Mouse (Mus musculus) spleen, postnatal 14 days (tissue): ENCODE measurements around the gene Dnase1.
"Not testable (repeated sequence)": the region's sequence is repeated elsewhere in the genome, so short reads cannot be mapped to it uniquely, and the experiment has no call there.

Experiments used
- DNase-seq, 2 experiments: peaks; one replicate each; pipeline ENCODE4 v3.0.0; 2021 to 2022; ENCODE audit warnings: low spot score in 2 of 2

Gene Dnase1

DNA sequence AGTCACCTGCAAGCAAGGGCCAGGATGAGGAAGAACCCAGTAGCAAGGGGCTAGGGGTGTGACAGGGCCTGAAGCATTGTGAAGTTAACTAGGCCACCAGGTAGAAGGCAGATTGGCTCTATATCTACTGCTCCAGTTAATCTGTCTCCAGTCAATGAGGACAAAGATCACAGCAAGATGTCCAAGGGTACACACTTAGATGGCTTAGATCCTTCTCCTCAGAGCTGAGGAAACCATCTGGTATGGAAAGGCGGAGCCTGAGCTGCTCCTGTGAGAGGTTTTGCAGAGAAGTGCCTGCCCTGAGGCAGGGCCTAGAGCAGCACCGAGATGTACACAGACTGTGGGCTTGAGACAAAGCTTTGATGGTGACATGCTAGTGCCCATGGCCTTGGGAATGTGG, 7.4 kb downstream of the Dnase1 start:
- DNase-seq: no peak

DNA sequence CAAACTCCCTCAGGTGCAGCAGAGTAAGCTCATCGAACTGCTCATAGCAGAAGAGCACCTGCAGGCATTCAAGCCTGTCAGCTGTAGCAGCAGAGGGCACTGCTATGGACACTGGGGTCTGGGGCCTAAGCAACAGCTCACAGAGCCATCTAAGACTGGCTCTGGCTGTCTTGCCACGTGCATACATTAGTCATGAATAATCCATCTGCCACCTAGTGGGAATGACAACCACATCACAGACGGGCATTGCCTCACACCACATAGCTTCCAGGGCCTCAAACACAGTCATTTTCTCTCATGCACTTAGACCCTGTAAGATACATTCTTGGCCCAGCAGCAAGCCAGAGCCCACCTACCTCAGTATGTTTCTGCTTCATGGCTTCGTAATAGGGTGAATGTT, 8.8 kb downstream of the Dnase1 start:
- no peak for DNase-seq

DNA sequence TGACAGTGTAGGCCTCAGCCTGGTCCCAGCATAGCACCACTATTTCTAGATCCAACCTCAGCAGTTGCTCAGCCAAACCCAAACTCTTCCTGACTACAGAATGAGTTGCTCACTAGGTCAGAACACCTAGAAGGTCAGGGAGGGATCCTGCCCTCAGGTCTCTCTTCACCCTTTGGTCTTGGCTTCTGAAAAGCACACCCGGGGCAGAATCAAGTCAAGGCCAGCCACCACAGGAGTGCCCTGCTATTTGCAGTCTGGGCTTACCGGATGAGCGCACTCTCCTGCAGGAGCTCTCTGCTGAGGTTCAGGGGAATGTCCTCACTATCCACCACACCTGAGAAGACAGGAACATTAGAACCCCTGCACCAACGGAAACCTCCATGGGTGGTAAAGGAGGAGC, 15.9 kb downstream of the Dnase1 start:
- DNase-seq: no peak

DNA sequence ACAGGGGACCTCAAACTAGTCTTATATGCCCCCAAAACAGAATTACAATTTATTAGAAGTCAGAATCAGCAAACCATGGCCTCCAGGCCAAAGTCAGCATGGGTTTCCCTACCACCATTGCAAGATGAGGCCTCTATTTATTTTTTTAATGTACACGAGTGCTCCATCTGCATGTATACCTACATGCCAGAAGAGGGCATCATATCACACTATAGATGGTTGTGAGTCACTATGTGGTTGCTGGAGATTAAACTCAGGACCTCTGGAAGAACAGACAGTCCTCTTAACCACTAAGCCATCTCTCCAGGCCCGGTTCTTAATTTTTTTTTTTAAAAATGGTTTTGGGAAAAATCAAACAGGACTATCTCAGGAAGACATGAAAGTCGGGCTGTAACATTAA, 17.1 kb downstream of the Dnase1 start:
- no peak for DNase-seq

DNA sequence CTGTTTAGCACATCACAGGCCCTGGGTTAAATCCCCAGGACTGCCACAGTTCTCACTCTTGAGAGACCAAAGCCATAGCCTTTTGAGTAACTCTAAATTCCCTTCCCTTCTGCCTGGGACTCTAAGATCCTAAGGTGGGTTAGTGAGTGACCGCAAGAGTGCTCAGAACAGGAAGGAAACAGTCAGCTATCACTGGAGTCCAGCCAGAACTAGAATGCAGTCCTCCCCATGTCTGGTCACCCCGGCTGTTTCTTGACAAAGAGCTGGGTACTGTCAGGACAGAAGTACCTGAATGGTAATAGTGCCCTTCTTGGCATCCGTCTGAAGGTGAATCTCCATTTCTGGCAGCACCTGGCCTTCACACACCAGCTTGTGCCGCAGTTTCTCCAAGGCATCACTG, 28.2 kb downstream of the Dnase1 start:
- no peak for DNase-seq

DNA sequence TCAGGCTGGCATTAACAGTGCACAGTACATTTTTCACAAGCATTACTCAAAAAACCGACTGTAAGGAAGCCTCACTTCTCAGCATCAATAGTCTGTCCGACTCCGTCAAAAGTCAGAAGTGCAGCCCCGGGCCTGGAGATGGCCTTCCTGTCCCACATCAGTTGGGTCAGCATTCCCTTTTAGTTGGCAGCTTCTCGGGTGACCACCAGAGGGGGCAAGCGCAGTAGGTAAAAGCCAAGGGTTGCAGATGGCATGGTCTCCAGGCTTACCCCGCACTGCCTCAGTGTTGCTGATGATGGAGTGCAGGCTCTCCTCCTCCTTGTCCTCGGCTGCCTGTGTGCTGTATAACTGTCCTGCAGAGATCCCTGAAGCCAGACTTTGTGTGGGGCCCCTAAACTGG, 31.8 kb downstream of the Dnase1 start:
- DNase-seq: peak; percentile 22 to 59

DNA sequence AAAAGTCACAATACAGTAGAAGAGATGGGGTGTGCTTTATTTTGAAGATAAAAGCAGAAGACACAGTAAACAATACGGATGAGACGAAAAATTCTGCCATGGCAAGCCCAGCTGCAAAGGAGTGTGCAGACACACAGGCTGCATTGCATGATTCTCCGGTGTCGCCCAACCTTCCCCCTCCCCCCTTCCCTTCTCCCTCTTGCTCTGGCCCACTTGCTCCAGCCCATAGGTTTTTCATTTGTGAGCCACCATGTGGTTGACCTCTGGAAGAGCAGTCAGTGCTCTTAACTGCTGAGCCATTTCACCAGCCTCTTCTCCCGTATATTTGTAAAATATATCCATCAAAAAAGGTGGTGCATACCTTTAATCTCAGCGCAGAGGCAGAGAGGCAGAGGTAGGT, 37.6 kb downstream of the Dnase1 start:
- no peak for DNase-seq

DNA sequence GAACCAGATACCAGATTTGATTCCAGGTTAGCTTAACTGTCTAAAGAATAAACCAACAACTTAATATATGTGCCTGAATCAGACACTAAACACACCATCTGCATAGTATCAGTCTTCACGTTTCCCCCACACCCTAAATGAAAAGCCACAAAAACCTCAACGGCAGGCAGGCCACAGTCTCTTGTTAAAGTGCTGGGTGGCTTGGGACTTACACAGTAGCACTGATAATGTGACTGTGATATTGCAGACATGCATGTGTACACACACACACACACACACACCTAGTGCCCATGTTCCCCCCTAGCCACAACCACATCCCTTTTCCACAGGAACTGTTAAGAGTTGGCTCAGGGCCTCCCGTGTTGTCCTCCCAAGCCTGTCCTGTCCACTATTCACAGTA, 38.1 kb downstream of the Dnase1 start:
- DNase-seq: no peak

DNA sequence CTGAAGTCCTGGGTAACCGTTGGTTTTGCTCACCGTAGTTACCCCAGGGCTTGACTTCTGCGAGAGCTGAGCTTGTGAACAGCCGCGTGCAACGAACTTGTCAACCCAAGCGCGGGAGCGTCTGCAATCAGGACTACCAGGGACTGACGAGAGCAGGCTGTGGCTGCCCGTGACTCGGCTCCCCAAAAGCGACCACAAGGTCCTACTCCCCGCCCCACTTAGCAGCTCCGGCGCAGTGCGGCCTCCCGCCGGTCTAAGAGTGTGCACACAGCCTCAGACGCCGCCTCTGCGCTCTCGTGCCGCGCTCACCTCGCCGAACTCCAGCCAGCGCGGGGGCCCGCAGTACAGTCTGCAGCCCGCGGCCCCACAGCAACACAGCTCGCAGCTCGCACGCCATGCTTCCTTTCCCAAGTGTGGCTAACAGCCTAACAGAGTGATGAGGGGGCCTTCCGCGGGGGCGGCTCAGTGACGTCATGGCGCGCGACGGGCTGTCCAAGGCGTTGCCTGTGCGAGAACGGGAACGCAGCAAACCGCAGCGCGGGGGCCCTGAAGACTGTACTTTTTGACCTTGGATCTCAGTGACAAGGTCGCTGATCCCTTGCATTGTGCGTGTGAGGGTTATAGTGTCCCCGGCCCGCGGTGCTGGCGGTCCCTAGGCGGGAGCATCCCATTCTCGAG, 40.8 kb downstream of the Dnase1 start, which contains the start of gene Trap1:
Trap1 (minus strand) TSS at position 444 of the 678 bp plus-strand sequence.
- peak; percentile 94 to 96 for DNase-seq

DNA sequence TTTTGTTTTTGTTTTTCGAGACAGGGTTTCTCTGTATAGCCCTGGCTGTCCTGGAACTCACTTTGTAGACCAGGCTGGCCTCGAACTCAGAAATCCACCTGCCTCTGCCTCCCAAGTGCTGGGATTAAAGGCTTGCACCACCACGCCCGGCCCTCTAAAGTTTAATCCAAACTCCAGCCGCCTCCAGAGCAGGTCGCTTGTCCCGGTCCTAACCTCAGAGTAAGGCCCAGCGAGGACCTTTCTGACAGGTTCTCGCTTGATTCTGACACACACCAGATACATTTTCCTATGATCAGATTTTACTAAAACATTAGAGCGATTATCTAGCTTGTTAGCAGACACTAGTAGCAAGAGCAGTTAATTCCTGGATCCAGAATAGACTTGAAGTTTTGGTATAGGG, 41.6 kb downstream of the Dnase1 start:
- DNase-seq: not testable (repeated sequence)

DNA sequence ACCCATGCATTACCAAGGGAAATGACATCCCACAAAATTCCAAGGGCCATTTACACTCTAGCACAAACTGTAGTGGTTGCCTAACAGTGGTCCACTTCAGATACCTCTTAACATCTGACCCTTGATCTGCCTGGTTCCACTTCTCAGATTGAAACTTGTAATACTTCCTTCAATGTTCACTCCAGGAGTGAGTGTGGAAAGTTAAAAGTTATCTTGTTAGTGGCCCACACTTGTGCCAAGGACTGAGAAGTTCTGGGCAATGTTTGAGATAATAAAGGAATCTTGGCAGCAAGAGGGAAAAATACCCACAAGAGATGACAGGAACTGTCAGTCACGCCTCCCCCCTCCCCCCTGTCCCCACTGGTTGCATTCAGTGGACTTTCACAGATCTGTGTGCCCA, 42.9 kb downstream of the Dnase1 start:
- DNase-seq: no peak

DNA sequence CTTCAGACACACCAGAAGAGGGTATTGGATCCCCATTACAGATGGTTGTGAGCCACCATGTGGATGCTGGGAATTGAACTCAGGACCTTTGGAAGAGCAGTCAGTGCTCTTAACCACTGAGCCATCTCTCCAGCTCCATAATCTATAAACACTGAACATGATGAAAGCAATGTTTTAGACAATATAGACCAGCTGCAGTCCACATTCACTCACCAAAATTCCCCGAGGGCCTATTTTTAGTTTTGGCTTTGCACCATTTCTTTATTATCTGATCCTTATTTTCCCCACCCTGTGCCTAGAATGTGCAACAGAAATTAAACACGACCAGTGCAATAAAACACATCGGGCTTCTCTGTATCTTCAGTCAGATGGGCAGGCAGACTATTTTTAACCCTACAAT, 43.7 kb downstream of the Dnase1 start:
- DNase-seq: not testable (repeated sequence)

DNA sequence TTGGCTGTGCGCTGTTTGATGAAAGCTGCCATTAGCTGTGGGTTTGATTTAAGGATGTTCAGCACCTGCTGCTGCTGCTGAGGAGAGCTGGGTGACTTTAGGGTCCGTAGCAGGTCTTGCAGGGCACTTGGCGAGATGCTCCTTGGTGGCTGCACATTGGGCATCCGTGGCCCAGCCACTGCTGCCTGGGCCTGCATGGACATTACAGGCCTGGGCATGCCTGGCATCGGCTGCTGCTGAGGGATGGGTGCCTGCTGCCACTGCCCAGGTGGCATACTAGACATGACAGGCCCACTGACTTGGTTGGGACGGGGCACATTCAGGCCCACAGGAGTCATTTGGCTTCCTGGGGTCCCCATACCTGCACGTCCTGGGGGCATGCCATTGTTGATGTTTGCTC, 48.3 kb downstream of the Dnase1 start:
- DNase-seq: no peak

DNA sequence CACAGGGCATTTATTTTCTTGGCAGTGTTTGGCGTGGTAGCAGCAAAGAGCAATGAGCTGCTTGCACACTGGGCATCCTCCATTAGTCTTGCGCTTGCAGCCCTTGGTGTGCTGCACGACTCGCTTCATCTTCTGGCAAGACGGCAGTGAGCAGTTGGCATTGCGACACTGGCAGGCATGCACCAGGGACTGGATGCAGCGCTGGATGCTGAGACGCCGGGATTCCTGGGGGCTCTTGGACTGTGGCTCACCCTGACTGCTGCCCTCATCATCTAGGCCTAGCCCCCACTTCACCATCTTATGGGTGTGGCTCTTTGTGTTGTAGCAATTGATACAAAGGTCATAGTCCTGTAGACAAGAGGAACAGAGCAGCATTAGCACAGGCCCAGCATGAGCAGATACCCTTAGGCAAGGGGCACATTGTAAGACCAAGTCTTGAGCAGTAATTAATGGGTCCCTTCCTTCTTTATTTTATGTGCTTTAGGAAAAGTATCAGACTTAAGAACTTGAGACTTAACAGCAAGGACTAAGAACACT, 49.2 kb downstream of the Dnase1 start:
- no peak for DNase-seq

DNA sequence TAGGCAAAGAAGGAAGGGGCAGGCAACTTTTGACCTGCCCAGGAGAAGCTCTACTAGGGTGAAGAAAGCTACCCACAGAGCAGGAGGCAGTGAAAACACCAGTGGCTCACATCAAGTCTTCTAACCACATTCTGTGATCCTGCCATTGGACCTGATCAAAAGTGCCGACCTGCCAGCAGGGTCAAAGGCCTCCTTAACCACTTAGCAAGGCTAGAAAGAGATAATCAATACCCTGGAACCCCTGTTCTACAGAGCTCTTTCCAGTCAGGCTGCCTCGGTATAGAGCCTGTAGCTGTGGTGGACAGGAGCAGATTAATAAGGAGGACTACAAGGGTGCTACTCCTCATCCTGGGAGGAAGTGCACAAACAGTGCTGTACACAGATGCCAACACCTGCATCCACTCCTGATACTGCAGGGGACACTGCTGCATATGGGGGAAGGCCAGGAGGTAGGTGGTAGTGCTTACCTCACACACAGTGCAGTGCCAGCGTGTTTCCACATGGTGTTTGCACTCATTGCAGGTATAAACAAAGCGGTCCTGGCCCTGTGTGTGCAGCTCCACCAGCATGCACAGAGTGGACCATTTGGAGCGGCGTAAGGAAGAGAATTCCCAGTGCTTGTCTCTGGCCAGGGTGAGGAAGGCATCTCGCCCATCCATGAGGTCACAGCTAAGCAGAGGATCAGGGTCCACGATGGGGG, 50.6 kb downstream of the Dnase1 start:
- no peak for DNase-seq
